Mouse (Mus musculus): ENCODE results near the gene Sorbs1. TPM values are rescaled to one million over a fixed set of nuclear protein-coding genes. Genes with fewer than 3 reads are reported as not detected.

The Sorbs1 gene
- total RNA-seq, 1 experiment = 18.0 TPM

DNA sequence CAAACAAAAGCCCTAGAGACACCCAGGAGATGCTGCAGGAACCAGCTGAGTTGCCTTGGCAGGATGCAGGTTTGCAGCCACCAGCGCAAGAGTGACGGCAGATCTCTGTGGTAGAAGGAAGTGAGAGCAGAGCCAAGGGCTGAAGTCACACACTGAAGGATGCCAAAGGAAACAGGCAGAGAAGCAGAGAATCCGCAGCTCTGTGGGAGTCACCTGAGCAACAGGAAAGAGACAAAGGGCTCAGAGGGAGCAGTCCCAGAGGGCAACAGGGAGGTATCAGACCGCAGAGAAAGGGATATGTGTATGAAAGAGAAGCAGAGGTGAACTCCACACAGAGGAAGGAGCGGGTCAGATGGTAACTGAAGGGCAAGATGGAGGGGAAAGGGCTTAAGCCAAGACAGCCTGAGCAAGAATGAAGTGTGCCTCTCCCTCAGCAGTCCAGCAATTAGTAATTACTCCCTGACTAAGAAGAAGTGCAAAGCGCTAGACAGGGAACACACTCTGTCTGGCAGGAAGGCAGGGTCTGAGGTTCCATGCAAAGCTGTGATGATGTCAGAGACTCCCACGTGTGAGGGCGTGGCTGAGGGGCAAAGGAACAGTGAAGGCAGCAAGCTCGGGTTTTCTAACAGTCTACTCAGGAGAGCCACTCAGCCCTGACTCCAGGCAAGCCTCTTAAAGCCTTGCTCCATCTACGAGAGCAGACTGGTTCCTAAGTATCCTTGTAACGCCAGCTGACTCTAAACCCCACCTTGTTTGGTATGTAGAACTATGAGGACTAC is 147.2 kb downstream of the Sorbs1 start:
- Histone ChIP-seq H3K36me3 (ENCODE audit: control insufficient read depth, insufficient read depth, low read length, poor library complexity, severe bottlenecking) (no peaks in the 10 kb centered on the region; the same call in 1 of the 2 replicates), H3K9me3 (ENCODE audit: control insufficient read depth, insufficient read depth, low read depth, low read length) (no peaks in the 10 kb centered on the region), H3K4me1 (ENCODE audit: control insufficient read depth in 2 of 2, insufficient read depth in 2 of 2, low read length in 2 of 2, poor library complexity in 1 of 2) (peaks cover 0 to 6% of the 10 kb centered on the region in 2 experiments; a peak in 2 of 4 replicates), H3K4me3 (ENCODE audit: insufficient read depth in 1 of 2, low read depth in 1 of 2, low read length in 2 of 2, poor library complexity in 1 of 2, severe bottlenecking in 1 of 2) (no peak overlapping the region), H3K9ac (ENCODE audit: insufficient read depth, low read depth, low read length, poor library complexity, severe bottlenecking) (no peak overlapping the region), H3K27ac (ENCODE audit: insufficient read depth, low read depth, low read length, poor library complexity, severe bottlenecking) (no peak overlapping the region)
- peak; percentile 40 for DNase-seq (ENCODE audit: low read depth, low spot score)
- in situ Hi-C loops (cut with MboI; ENCODE audit: low sequenced_read_pairs in 2 of 2, unreplicated experiment in 2 of 2) = no loop called here
- TF ChIP-seq ZNF384 (IDR thresholded peaks at IDR 0.05; ENCODE audit: low read depth, low read length) (no peak), HCFC1 (IDR thresholded peaks at IDR 0.05; ENCODE audit: borderline replicate concordance, insufficient read depth, low read length) (no peak), CHD2 (IDR thresholded peaks at IDR 0.05; ENCODE audit: low read depth, low read length) (no peak), MAFK (IDR thresholded peaks at IDR 0.05; ENCODE audit: insufficient read depth, low read depth, low read length) (no peak), ZC3H11A (IDR thresholded peaks at IDR 0.05; ENCODE audit: borderline replicate concordance, low read depth, low read length) (no peak)

DNA sequence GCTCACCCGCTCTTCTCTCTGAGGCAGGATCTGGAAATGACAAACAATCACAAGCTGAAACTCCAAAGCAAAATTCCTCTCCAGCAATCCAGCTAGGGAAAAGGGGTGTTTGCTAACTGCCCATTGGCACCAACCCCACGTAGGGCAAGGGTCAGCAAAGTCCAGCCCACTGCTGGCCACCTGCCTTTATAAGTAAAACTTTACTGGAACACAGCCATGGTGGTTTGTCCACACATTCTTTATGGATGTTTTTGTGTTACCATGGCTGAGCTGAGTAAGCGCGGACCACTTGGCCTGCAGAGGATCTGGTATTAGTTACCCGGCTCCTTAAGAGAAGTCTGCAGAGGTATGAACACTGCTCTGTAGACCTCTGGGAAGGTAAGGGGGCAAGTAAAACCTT is 148.4 kb downstream of the Sorbs1 start:
- H3K4me1 ChIP-seq (ENCODE audit: control insufficient read depth in 2 of 2, insufficient read depth in 2 of 2, low read length in 2 of 2, poor library complexity in 1 of 2) = peaks cover 0 to 6% of the 10 kb centered on the region in 2 experiments; a peak in 2 of 4 replicates
- no peak overlapping the region for H3K27ac ChIP-seq (ENCODE audit: insufficient read depth, low read depth, low read length, poor library complexity, severe bottlenecking)
- H3K4me3 ChIP-seq (ENCODE audit: insufficient read depth in 1 of 2, low read depth in 1 of 2, low read length in 2 of 2, poor library complexity in 1 of 2, severe bottlenecking in 1 of 2) = no peak overlapping the region
- no peak overlapping the region for H3K9ac ChIP-seq (ENCODE audit: insufficient read depth, low read depth, low read length, poor library complexity, severe bottlenecking)
- no peaks in the 10 kb centered on the region; the same call in 1 of the 2 replicates for H3K36me3 ChIP-seq (ENCODE audit: control insufficient read depth, insufficient read depth, low read length, poor library complexity, severe bottlenecking)
- DNase-seq (ENCODE audit: low read depth, low spot score) = no peak
- TF ChIP-seq MAFK (IDR thresholded peaks at IDR 0.05; ENCODE audit: insufficient read depth, low read depth, low read length) (no peak), HCFC1 (IDR thresholded peaks at IDR 0.05; ENCODE audit: borderline replicate concordance, insufficient read depth, low read length) (no peak), ZNF384 (IDR thresholded peaks at IDR 0.05; ENCODE audit: low read depth, low read length) (no peak), ZC3H11A (IDR thresholded peaks at IDR 0.05; ENCODE audit: borderline replicate concordance, low read depth, low read length) (no peak), CHD2 (IDR thresholded peaks at IDR 0.05; ENCODE audit: low read depth, low read length) (no peak)
- H3K9me3 ChIP-seq (ENCODE audit: control insufficient read depth, insufficient read depth, low read depth, low read length) = no peaks in the 10 kb centered on the region
- in situ Hi-C loops (cut with MboI; ENCODE audit: low sequenced_read_pairs in 2 of 2, unreplicated experiment in 2 of 2) = no loop called here

DNA sequence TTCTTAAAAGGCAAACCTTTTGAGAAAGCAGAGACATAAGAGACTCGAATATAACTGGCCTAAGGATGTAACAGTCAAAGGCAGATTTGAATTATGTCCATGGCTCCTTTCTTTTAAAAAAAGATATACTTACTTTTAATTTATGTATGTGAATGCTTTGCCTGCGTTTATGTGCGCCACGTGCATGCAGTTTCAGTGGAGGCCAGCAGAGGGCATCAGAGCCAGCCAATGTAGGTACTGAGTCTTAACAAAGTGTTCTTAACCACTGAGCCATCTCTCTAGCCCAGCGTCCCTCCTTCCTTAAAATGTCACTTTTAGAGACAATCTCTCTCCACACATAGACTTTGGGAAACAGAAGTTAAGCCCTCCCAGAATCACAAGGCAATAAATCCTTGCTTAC is 150.1 kb downstream of the Sorbs1 start:
- in situ Hi-C loops (cut with MboI; ENCODE audit: low sequenced_read_pairs in 2 of 2, unreplicated experiment in 2 of 2) = no loop called here
- Histone ChIP-seq H3K9me3 (ENCODE audit: control insufficient read depth, insufficient read depth, low read depth, low read length) (no peaks in the 10 kb centered on the region), H3K9ac (ENCODE audit: insufficient read depth, low read depth, low read length, poor library complexity, severe bottlenecking) (no peak overlapping the region), H3K36me3 (ENCODE audit: control insufficient read depth, insufficient read depth, low read length, poor library complexity, severe bottlenecking) (no peaks in the 10 kb centered on the region; the same call in 1 of the 2 replicates), H3K4me3 (ENCODE audit: insufficient read depth in 1 of 2, low read depth in 1 of 2, low read length in 2 of 2, poor library complexity in 1 of 2, severe bottlenecking in 1 of 2) (no peak overlapping the region), H3K27ac (ENCODE audit: insufficient read depth, low read depth, low read length, poor library complexity, severe bottlenecking) (no peak overlapping the region), H3K4me1 (ENCODE audit: control insufficient read depth in 2 of 2, insufficient read depth in 2 of 2, low read length in 2 of 2, poor library complexity in 1 of 2) (peaks cover 0 to 6% of the 10 kb centered on the region in 2 experiments; a peak in 2 of 4 replicates)
- TF ChIP-seq ZNF384 (IDR thresholded peaks at IDR 0.05; ENCODE audit: low read depth, low read length) = no peak
- TF ChIP-seq CHD2 (IDR thresholded peaks at IDR 0.05; ENCODE audit: low read depth, low read length) = no peak
- 0 out of 2 replicates have a peak, but pooled peaks have one; percentile 40 for TF ChIP-seq ZC3H11A (IDR thresholded peaks at IDR 0.05; ENCODE audit: borderline replicate concordance, low read depth, low read length)
- DNase-seq (ENCODE audit: low read depth, low spot score) = no peak

DNA sequence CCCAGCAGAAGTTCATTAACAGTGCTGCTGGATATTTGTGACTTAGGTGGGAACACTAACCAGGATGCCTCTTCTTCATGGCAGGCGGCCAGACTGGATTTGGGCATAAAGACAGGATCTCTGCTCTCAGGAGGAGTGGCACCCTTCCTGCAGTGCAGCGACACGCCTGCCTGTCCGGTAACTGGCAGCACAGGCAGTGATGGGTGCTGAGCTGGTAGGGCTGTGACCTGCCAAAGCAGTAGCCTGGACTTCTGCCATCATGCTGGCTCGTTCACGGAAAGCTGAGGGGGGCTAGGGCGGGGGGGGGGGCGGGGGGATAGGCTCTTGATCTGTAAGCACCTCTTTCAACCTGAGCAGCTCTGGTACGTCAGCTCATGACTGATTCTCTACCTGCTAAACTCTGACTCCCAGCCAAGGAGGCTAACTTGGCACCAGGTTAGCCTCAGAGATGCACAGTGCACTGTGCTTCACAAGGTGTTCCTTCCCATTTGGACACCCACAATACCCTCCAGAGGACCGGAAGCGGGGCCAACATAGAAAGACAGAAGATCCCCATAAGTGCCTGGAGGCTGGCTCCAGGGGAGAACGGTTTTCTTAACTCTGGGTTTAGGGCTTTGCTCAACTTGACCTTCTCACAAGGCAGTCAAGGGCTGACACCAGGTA is 151.2 kb downstream of the Sorbs1 start:
- in situ Hi-C loops (cut with MboI; ENCODE audit: low sequenced_read_pairs in 2 of 2, unreplicated experiment in 2 of 2) = no loop called here
- Histone ChIP-seq H3K9me3 (ENCODE audit: control insufficient read depth, insufficient read depth, low read depth, low read length) (no peaks in the 10 kb centered on the region), H3K9ac (ENCODE audit: insufficient read depth, low read depth, low read length, poor library complexity, severe bottlenecking) (no peak overlapping the region), H3K4me1 (ENCODE audit: control insufficient read depth in 2 of 2, insufficient read depth in 2 of 2, low read length in 2 of 2, poor library complexity in 1 of 2) (peaks cover 0 to 6% of the 10 kb centered on the region in 2 experiments; a peak in 2 of 4 replicates), H3K36me3 (ENCODE audit: control insufficient read depth, insufficient read depth, low read length, poor library complexity, severe bottlenecking) (no peaks in the 10 kb centered on the region; the same call in 1 of the 2 replicates), H3K27ac (ENCODE audit: insufficient read depth, low read depth, low read length, poor library complexity, severe bottlenecking) (no peak overlapping the region), H3K4me3 (ENCODE audit: insufficient read depth in 1 of 2, low read depth in 1 of 2, low read length in 2 of 2, poor library complexity in 1 of 2, severe bottlenecking in 1 of 2) (no peak overlapping the region)
- no peak for DNase-seq (ENCODE audit: low read depth, low spot score)
- no peak for TF ChIP-seq MAFK (IDR thresholded peaks at IDR 0.05; ENCODE audit: insufficient read depth, low read depth, low read length)
- TF ChIP-seq CHD2 (IDR thresholded peaks at IDR 0.05; ENCODE audit: low read depth, low read length) = no peak
- no peak for TF ChIP-seq HCFC1 (IDR thresholded peaks at IDR 0.05; ENCODE audit: borderline replicate concordance, insufficient read depth, low read length)
- no peak for TF ChIP-seq ZNF384 (IDR thresholded peaks at IDR 0.05; ENCODE audit: low read depth, low read length)
- TF ChIP-seq ZC3H11A (IDR thresholded peaks at IDR 0.05; ENCODE audit: borderline replicate concordance, low read depth, low read length) = no peak

All from ES-E14 (cell line).